Mouse (Mus musculus): ENCODE data around the gene Cttnbp2nl.

DNA sequence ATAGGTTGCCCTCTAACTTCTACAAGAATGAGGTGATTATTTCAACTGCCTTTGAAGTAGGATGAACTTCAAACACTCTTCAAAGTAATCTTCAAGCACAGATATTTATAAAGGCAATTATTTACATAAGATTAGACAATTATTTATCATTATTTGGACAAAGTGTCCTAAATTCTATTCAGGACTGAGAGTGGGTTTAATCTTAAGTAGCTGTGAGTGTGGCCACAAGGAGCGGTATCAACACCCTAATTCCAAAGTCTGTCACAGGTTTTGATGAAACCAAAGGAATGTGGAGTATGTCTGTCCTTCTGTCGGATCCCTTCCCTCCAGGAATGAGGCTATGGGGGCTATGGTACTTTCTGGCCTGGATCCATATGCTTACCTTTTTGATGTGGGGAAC lies 38.0 kb downstream of the Cttnbp2nl start:
- TF ChIP-seq CTCF (IDR thresholded peaks at IDR 0.05; ENCODE audit: extremely low read depth, insufficient read depth, insufficient read length, insufficient replicate concordance) (no peak), POLR2A (IDR thresholded peaks at IDR 0.05; ENCODE audit: low read depth, low read length) (no peak)

All from spleen, adult 2 months (tissue).